Mouse (Mus musculus) spleen, adult 2 months (tissue): Measurements from ENCODE around the gene Ropn1.

ENCODE experiments used
- CTCF ChIP-seq: fragments of 200-500 bp; IDR thresholded peaks from 2 replicates; pipeline ENCODE4 v1.5.1; 2011; ENCODE audit warnings: mild to moderate bottlenecking, inconsistent platforms; ENCODE audit not compliant: insufficient read depth, insufficient read length, insufficient replicate concordance; ENCODE audit errors: extremely low read depth
- POLR2A ChIP-seq: fragments of 200-500 bp; IDR thresholded peaks from 2 replicates; pipeline ENCODE4 v1.6.1; 2011; ENCODE audit warnings: low read depth, low read length, inconsistent platforms

DNA sequence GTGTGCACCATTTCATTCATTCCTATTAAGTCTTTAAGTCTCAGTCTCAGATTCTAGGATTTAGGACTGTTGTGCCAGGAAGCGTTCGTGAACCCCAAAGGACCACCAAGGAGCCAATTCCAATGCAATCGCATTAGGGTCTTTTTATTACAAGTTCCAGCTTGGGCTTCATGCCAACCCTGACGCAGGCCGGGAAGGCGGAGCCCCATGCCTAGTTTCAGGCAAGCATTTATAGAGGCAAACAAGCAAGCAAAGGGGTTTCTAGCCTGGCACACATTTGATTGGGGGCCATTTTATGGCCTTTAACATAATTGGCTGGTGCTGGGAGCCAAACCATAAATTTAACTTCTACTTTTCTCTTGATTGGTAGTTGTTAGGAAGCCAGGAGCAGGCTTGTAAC is 24.6 kb downstream of the Ropn1 start:
- no peak for TF ChIP-seq POLR2A
- TF ChIP-seq CTCF, result no peak
